Mouse (Mus musculus): ENCODE measurements around the gene 2310003L06Rik. TPM values are rescaled to one million over a fixed set of nuclear protein-coding genes. Genes with fewer than 3 reads are reported as not detected.

2310003L06Rik gene
- polyA plus RNA-seq, 1 experiment from 2014 or later = not detected

DNA sequence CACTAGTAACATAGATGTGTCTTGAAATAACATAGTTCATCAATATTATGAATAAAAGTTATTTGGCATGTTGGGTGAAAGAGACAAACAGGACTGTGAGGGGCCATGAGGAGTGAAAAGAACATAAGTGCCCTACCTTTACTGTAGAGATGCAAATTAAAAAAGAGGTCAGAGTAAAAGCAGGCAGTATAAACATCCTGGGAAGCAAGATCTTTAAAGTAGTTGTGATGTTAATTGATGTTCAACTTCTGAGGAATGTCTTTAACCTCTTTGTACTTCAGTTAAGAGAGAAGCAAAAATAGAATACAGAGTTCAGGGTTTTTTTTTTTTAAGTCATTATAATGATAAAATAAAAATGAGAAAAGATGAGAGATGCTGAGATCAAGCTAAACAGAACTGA, 36.0 kb downstream of the 2310003L06Rik start:
- Histone ChIP-seq H3K27me3 (ENCODE audit: control insufficient read depth, insufficient read depth, low read length) (no peaks in the 10 kb centered on the region), H3K4me2 (replicated peaks; ENCODE audit: low read depth, low read length) (no peak overlapping the region), H3K9ac (replicated peaks; ENCODE audit: low read depth, low read length) (no peak overlapping the region), H3K4me3 (ENCODE audit: low read depth, low read length) (no peak overlapping the region), H3K27ac (ENCODE audit: low read length) (no peak overlapping the region), H3K36me3 (ENCODE audit: control insufficient read depth, insufficient read depth, low read length) (no peaks in the 10 kb centered on the region), H3K4me1 (ENCODE audit: control insufficient read depth, insufficient read depth, low read length) (no peaks in the 10 kb centered on the region), H3K9me3 (ENCODE audit: control insufficient read depth, low read depth, low read length) (no peaks in the 10 kb centered on the region)
- no peak for ATAC-seq (ENCODE audit: insufficient number of reproducible peaks, insufficient read depth, low FRiP score, low read depth)

Other genes starting within 250 kb of the 2310003L06Rik start
- gene Csn1s2a, start 194.9 kb upstream of the 2310003L06Rik start, polyA plus RNA-seq (2014; fragmentation: Nextera tagmentation; extraction: Ambion mirVana) = not detected in 2 replicates
- gene Csn1s2b, start 161.4 kb upstream of the 2310003L06Rik start, polyA plus RNA-seq (2014; fragmentation: Nextera tagmentation; extraction: Ambion mirVana) = not detected in 2 replicates
- gene Prr27, start 143.8 kb upstream of the 2310003L06Rik start, polyA plus RNA-seq (2014; fragmentation: Nextera tagmentation; extraction: Ambion mirVana) = not detected in 2 replicates
- gene Odam, start 84.4 kb upstream of the 2310003L06Rik start, polyA plus RNA-seq (2014; fragmentation: Nextera tagmentation; extraction: Ambion mirVana) = not detected in 2 replicates
- not detected in 2 replicates for gene Csn3, start 43.9 kb upstream of the 2310003L06Rik start, polyA plus RNA-seq (2014; fragmentation: Nextera tagmentation; extraction: Ambion mirVana)
- not detected in 2 replicates for gene Gm28434, start 58 bp downstream of the 2310003L06Rik start, polyA plus RNA-seq (2014; fragmentation: Nextera tagmentation; extraction: Ambion mirVana)
- not detected in 2 replicates for gene Cabs1, start 10.0 kb downstream of the 2310003L06Rik start, polyA plus RNA-seq (2014; fragmentation: Nextera tagmentation; extraction: Ambion mirVana)
- gene Smr3a, start 33.1 kb downstream of the 2310003L06Rik start, polyA plus RNA-seq (2014; fragmentation: Nextera tagmentation; extraction: Ambion mirVana) = not detected in 2 replicates
- gene Smr2, start 117.1 kb downstream of the 2310003L06Rik start, polyA plus RNA-seq (2014; fragmentation: Nextera tagmentation; extraction: Ambion mirVana) = not detected in 2 replicates
- not detected in 2 replicates for gene Gm11116, start 142.1 kb downstream of the 2310003L06Rik start, polyA plus RNA-seq (2014; fragmentation: Nextera tagmentation; extraction: Ambion mirVana)
- not detected in 2 replicates for gene Gm11115, start 184.6 kb downstream of the 2310003L06Rik start, polyA plus RNA-seq (2014; fragmentation: Nextera tagmentation; extraction: Ambion mirVana)

Measured in stomach, embryonic 14.5 days (tissue).